Mouse (Mus musculus): Measurements from ENCODE around the gene Odf2.
"Not testable (repeated sequence)": the region's sequence is repeated elsewhere in the genome, so short reads cannot be mapped to it uniquely, and the experiment has no call there.

Gene Odf2

GRCm38 (mm10) chr2:29869646-29870451 lies 19.2 kb upstream of the Odf2 start:
- DNase-seq = peak in 1 of 2 experiments; percentile 23

GRCm38 (mm10) chr2:29872581-29873295 lies 16.3 kb upstream of the Odf2 start:
- DNase-seq = peak; percentile 55 to 67

GRCm38 (mm10) chr2:29873801-29874200 lies 15.2 kb upstream of the Odf2 start:
- no peak for DNase-seq

GRCm38 (mm10) chr2:29878061-29878460 lies 11.0 kb upstream of the Odf2 start:
- DNase-seq = no peak

GRCm38 (mm10) chr2:29879191-29879590 lies 9.8 kb upstream of the Odf2 start:
- no peak for DNase-seq

GRCm38 (mm10) chr2:29879964-29880830 lies 8.8 kb upstream of the Odf2 start:
- peak in 1 of 2 experiments; percentile 48 for DNase-seq

- DNase-seq = not testable (repeated sequence)
These were observed 2.2 kb upstream of the Odf2 start for GRCm38 (mm10) chr2:29886659-29887292.

- peak; percentile 88 to 91 for DNase-seq
These were observed 1.2 kb downstream of the Odf2 start for GRCm38 (mm10) chr2:29889991-29890833.

- DNase-seq = peak; percentile 67 to 70
These were observed 2.8 kb downstream of the Odf2 start for GRCm38 (mm10) chr2:29891773-29892172.

- DNase-seq = peak; percentile 44 to 49
These were observed 7.0 kb downstream of the Odf2 start for GRCm38 (mm10) chr2:29896071-29896470.

- no peak for DNase-seq
These were observed 8.3 kb downstream of the Odf2 start for GRCm38 (mm10) chr2:29897366-29897765.

- DNase-seq = no peak
These were observed 9.1 kb downstream of the Odf2 start for GRCm38 (mm10) chr2:29898081-29898480.

- peak; percentile 31 to 36 for DNase-seq
These were observed 13.2 kb downstream of the Odf2 start for GRCm38 (mm10) chr2:29902194-29902593.

- DNase-seq = not testable (repeated sequence)
These were observed 19.1 kb downstream of the Odf2 start for GRCm38 (mm10) chr2:29908171-29908570.

GRCm38 (mm10) chr2:29910042-29910441 lies 21.0 kb downstream of the Odf2 start:
- DNase-seq = no peak

GRCm38 (mm10) chr2:29917621-29918020 lies 28.6 kb downstream of the Odf2 start:
- no peak for DNase-seq

GRCm38 (mm10) chr2:29922011-29922410 lies 33.0 kb downstream of the Odf2 start:
- peak; percentile 45 to 51 for DNase-seq

- no peak for DNase-seq
These were observed 37.5 kb downstream of the Odf2 start for GRCm38 (mm10) chr2:29926542-29926941.

- peak; percentile 97 for DNase-seq
These were observed 41.5 kb downstream of the Odf2 start for GRCm38 (mm10) chr2:29930506-29930905.

GRCm38 (mm10) chr2:29931194-29931593 lies 42.2 kb downstream of the Odf2 start:
- DNase-seq = peak; percentile 23 to 45

GRCm38 (mm10) chr2:29934906-29935599 lies 46.0 kb downstream of the Odf2 start, which contains the start of gene Gle1:
Gle1 (plus strand) TSS chr2:29935426.
- peak; percentile 94 to 96 for DNase-seq
